Mouse (Mus musculus) hindbrain, embryonic 12.5 days (tissue): ENCODE measurements around the gene Uba3. TPM values are rescaled to one million over a fixed set of nuclear protein-coding genes. Genes with fewer than 3 reads are reported as not detected.

Source experiments
- ATAC-seq: fragments of 200-750 bp; cut with Nextera tagmentation; 2 replicates; pipeline ENCODE4 v1.8.0; 2017; ENCODE audit warnings: moderate TSS enrichment; ENCODE audit not compliant: low FRiP score
- H3K27ac ChIP-seq: fragments of 300-500 bp; sonication (generic); 2 replicates; pipeline ENCODE4 v1.5.1; 2016; ENCODE audit warnings: mild to moderate bottlenecking
- H3K27me3 ChIP-seq: fragments of 300-500 bp; sonication (generic); 2 replicates; pipeline ENCODE4 v1.6.1; 2016; ENCODE audit warnings: mild to moderate bottlenecking
- H3K36me3 ChIP-seq: fragments of 300-500 bp; sonication (generic); 2 replicates; pipeline ENCODE4 v1.6.1; 2016; ENCODE audit warnings: mild to moderate bottlenecking
- H3K4me1 ChIP-seq: fragments of 300-500 bp; sonication (generic); 2 replicates; pipeline ENCODE4 v1.6.1; 2016
- H3K4me2 ChIP-seq: fragments of 300-500 bp; sonication (generic); replicated peaks from 2 replicates; pipeline ENCODE4 v1.6.1; 2016; ENCODE audit warnings: mild to moderate bottlenecking
- H3K4me3 ChIP-seq: fragments of 300-500 bp; sonication (generic); 2 replicates; pipeline ENCODE4 v1.5.1; 2016; ENCODE audit warnings: mild to moderate bottlenecking
- H3K9ac ChIP-seq: fragments of 300-500 bp; sonication (generic); 2 replicates; pipeline ENCODE4 v1.6.1; 2016; ENCODE audit warnings: mild to moderate bottlenecking, moderate library complexity
- H3K9me3 ChIP-seq: fragments of 300-500 bp; sonication (generic); replicated peaks from 2 replicates; pipeline ENCODE4 v1.6.1; 2016; ENCODE audit warnings: mild to moderate bottlenecking
- WGBS: fragments of 180-500 bp; shearing (Covaris S2); methylation state at CpG from one replicate; pipeline ENCODE4 v1.1.7; 2016; 5-methylcytosine and 5-hydroxymethylcytosine counted together
- polyA plus RNA-seq: library from polyadenylated mRNA; unstranded; fragments of >200 nt; fragmentation: Nextera tagmentation; extraction: Ambion mirVana; gene quantifications from 2 replicates; pipeline ENCODE4 v1.2.1, GENCODE M21; 2016

Gene Uba3
- polyA plus RNA-seq, 1 experiment from 2014 or later: 89.4 TPM

DNA sequence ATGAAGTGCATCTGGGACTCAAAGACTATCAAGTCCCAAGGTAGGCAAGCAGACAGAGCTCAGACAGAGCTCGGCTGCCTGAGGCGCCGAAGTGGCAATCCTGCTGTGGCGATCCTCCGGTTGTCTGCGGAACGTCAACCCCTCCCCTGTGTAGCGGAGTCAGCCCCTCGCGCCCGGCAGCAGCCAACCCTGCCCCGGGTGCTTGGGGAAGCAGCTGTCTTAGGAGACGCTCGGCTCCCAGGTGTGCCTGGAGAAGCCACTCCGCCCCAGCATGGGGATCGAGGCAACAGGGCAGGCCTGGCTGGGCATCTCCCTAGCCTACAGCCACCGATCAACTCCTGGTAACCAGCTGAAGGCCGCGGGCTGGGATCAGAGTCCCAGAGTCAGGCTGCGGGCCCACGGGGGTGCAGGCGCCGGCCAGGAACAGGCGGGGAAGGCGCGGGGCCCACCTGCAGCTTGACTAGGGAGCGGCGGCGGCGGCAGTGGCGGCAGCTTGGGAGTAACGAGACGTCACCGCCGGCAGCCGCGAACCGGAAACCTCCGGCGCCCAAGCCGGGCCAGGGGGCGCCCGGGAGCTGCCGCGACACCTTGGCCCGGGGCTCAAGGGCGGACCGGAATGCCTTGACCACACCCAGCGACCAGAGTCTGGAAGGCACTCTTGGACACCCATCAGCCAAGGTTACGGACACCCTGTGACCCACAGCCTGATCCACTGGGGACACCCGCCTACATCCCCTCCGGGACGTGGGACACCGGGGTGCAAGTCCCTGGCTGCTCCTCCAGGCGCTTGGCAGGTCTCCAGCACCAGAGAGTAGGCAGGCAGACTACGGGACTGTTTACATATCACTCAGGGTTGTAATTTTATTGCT, 56.8 kb downstream of the Uba3 start, which contains the start of gene Eogt:
Gene Eogt (minus strand): TSS at position 800 of the 869 bp plus-strand sequence.
- H3K4me3 ChIP-seq: peak within 1 kb of the TSS; percentile 58
- H3K9ac ChIP-seq: peak within 1 kb of the TSS; percentile 74
- ATAC-seq: peak; percentile 80
- H3K9me3 ChIP-seq: no peaks in the 10 kb centered on the region
- under 1% methylated on average over 56 of the region's 56 CpGs for WGBS
- no peaks in the 10 kb centered on the region for H3K36me3 ChIP-seq
- peak within 1 kb of the TSS; percentile 79 for H3K27ac ChIP-seq
- peaks cover 30% of the 10 kb centered on the region for H3K4me1 ChIP-seq
- no peaks in the 10 kb centered on the region for H3K27me3 ChIP-seq
- peak within 1 kb of the TSS; percentile 93 for H3K4me2 ChIP-seq

DNA sequence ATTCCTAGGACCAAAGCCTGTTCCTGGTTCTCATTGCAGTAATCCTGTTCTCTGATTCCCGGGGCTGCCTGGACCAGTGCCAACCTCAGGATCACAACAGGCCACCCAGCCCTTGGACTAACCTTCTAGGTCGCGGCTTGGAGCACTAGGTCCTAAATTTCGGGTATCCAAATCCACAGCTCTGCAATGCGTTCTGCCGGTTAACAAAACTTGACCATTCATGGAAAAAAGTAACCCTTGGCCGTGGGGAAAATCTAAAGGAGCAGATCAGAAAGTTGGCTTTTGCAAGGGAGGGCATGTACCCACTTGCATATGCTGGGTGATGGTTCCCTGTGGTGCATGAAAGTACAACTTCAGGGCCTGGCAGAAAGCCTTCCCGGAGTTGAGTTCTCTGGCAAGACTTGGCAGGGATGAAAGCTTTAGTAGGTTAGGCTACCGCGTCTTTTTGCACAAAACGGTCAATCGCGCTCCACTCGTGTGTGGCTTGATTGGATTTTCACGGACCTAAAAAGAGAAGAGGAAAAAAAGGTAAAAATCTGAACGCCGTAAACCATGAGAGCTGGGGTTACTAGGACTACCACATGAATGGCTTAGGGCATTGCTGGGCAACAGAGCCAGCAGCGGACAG, 57.6 kb downstream of the Uba3 start:
- WGBS: 18% methylated on average over 18 of the region's 18 CpGs
- ATAC-seq: peak; percentile 46; the same call in 1 of the 2 replicates
- peak overlapping the region; percentile 79 for H3K27ac ChIP-seq
- peak overlapping the region; percentile 74 for H3K9ac ChIP-seq
- H3K36me3 ChIP-seq: no peaks in the 10 kb centered on the region
- no peaks in the 10 kb centered on the region for H3K9me3 ChIP-seq
- peak overlapping the region; percentile 58 for H3K4me3 ChIP-seq
- H3K4me2 ChIP-seq: peak overlapping the region; percentile 93
- no peaks in the 10 kb centered on the region for H3K27me3 ChIP-seq
- peaks cover 30% of the 10 kb centered on the region for H3K4me1 ChIP-seq

DNA sequence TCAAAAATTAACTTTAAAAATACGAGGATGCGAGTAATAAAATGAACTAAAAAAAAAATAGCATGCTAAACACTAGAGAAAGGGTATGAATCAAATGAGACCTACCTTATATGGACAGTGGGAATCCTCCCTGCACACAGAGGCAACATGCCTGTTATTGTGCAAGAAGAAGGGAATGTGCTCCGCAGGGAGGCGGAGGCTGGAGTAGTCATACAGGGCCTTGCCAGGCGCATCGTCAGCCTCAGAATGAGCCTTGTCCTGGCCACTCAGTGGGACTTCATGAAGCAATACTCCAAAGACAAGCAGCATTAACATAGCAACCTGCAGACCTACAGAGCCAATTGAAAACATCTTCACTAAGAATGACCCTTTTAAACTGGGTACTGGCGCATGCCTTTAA, 60.3 kb downstream of the Uba3 start:
- no peak overlapping the region for H3K4me2 ChIP-seq
- peaks cover 30% of the 10 kb centered on the region for H3K4me1 ChIP-seq
- H3K36me3 ChIP-seq: 0 out of 2 replicates have a peak, but pooled peaks cover 5% of the 10 kb centered on the region
- no peaks in the 10 kb centered on the region for H3K27me3 ChIP-seq
- H3K27ac ChIP-seq: no peak overlapping the region
- WGBS: 85% methylated on average over 7 of the region's 7 CpGs
- H3K9me3 ChIP-seq: no peaks in the 10 kb centered on the region
- ATAC-seq: no peak
- H3K4me3 ChIP-seq: no peak overlapping the region
- H3K9ac ChIP-seq: no peak overlapping the region

DNA sequence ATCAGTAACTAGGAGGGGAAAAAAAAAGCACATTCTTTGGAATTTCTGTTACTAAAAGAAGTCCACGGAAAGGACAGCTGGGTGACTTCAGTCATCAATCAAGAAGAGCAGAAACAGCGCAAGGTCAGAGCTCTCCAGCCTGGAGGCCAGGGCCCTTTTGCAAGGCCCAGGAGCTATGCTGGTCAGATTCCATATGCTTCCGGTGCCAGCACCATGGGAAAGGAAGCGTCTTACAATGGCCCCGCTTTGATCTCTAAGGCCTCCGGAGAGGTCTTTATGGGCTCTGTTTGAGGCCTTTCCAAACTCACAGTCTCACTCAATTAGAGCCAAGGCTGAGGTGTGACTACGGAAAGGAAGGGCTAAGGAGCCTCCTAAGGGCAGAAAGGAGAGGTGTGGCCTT, 61.1 kb downstream of the Uba3 start:
- 28% methylated on average over 7 of the region's 7 CpGs for WGBS
- Histone ChIP-seq H3K4me1 (peaks cover 29% of the 10 kb centered on the region), H3K27me3 (no peaks in the 10 kb centered on the region), H3K9me3 (no peaks in the 10 kb centered on the region), H3K4me3 (no peak overlapping the region), H3K27ac (no peak overlapping the region), H3K4me2 (no peak overlapping the region), H3K9ac (no peak overlapping the region), H3K36me3 (0 out of 2 replicates have a peak, but pooled peaks cover 5% of the 10 kb centered on the region)
- ATAC-seq: no peak

DNA sequence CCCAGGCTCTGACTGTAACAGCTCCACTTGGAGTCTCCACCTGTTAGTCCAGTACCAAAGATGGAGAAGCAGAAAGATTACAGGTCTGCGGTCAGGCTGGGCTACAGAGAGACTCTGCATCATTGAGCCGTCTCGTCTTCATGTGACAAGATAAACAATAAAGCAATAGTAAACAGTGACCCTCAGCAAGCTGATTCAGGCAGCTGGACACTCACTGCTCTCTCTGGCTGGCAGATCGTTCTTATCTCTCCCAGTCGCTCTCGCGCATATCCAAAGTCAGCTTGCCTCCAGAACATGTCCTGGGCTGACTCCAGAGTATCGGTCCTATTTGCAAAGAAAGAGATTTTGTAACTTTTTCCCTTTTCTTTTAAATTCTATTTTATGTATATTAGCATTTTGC, 62.8 kb downstream of the Uba3 start:
- Histone ChIP-seq H3K4me3 (no peak overlapping the region), H3K36me3 (0 out of 2 replicates have a peak, but pooled peaks cover 5% of the 10 kb centered on the region), H3K9ac (no peak overlapping the region), H3K27me3 (no peaks in the 10 kb centered on the region), H3K4me1 (peaks cover 15% of the 10 kb centered on the region), H3K4me2 (no peak overlapping the region), H3K9me3 (no peaks in the 10 kb centered on the region), H3K27ac (no peak overlapping the region)
- 83% methylated on average over 8 of the region's 8 CpGs for WGBS
- no peak for ATAC-seq

DNA sequence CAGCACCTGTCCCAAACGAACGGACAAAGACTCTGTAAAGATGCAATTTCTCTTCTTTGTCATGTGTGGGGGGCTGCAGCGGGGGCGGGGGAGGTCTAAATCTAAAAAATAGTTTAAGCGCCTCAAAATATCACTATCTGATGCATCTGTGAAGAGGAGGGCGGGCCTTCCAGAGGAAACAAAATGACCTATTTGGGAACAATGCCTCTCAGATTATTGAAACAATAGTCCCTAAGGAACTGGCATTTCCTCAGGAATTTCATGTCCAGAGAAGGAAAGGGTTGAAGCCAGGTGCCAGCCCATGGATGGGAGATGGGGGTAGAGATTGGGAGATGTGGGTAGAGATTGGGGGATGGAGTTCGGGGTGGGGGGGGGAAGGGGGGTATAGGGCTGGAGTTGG, 63.6 kb downstream of the Uba3 start:
- no peak overlapping the region for H3K4me3 ChIP-seq
- 0 out of 2 replicates have a peak, but pooled peaks cover 5% of the 10 kb centered on the region for H3K36me3 ChIP-seq
- WGBS: 88% methylated on average over 7 of the region's 7 CpGs
- H3K9ac ChIP-seq: no peak overlapping the region
- ATAC-seq: no peak
- H3K27me3 ChIP-seq: no peaks in the 10 kb centered on the region
- H3K9me3 ChIP-seq: no peaks in the 10 kb centered on the region
- H3K4me1 ChIP-seq: peaks cover 7% of the 10 kb centered on the region
- H3K27ac ChIP-seq: no peak overlapping the region
- no peak overlapping the region for H3K4me2 ChIP-seq

Other genes starting within 250 kb of the Uba3 start
- gene Fam19a4, start 145.2 kb downstream of the Uba3 start, polyA plus RNA-seq: 2.2 and 3.4 TPM in 2 replicates
- gene Eogt, start 56.5 kb downstream of the Uba3 start, polyA plus RNA-seq: 12.2 and 12.6 TPM in 2 replicates
- 38.0 and 45.7 TPM in 2 replicates for gene Tmf1, start 26.5 kb downstream of the Uba3 start, polyA plus RNA-seq
- 74.3 and 86.0 TPM in 2 replicates for gene Arl6ip5, start 5.0 kb upstream of the Uba3 start, polyA plus RNA-seq
- gene Lmod3, start 47.1 kb upstream of the Uba3 start, polyA plus RNA-seq: 0.31 and 2.1 TPM in 2 replicates